Mouse (Mus musculus): Measurements from ENCODE around the gene Olfr548-ps1. TPM values are rescaled to one million over a fixed set of nuclear protein-coding genes. Genes with fewer than 3 reads are reported as not detected.

Gene Olfr548-ps1
- polyA plus RNA-seq, 1 experiment = not detected

DNA sequence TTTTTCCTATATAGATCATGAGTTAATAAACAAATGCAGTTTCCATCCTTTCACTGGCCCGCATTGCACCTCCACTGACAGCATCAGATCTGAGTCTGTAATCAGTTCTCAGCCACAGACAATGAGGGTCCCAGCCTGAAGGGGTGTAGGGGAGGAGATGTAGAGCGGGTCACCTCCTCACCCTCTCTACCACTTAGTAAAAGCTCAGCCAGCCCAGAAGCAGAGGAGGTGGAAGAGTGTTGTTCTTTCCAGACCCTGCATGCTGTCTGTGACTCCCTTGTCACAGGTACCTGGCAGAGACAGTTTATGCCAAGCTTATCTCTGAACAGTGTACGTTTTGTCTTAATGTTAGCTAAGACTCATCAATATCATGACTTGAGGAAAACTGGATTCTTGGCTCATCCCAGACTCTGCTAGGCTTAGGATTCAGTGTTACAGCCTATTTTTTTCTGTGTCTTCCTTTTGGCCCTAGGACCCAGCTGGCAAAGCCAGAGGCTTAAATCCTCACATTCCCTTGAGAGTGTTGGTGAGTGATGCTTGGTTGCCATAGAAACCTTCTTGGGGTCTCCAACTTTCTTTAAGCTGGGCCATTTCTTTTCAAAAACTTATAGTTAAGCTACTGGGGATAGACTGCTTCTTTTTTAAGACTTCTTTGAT, 32.6 kb downstream of the Olfr548-ps1 start:
- no peak for TF ChIP-seq POLR2A (IDR thresholded peaks at IDR 0.05; ENCODE audit: borderline replicate concordance, extremely low read depth, insufficient read depth, insufficient read length, poor library complexity, severe bottlenecking)
- no peak for TF ChIP-seq CTCF (IDR thresholded peaks at IDR 0.05; ENCODE audit: borderline replicate concordance, extremely low read depth, insufficient read depth, insufficient read length)
- peak; percentile 59 for DNase-seq (ENCODE audit: low read depth)

DNA sequence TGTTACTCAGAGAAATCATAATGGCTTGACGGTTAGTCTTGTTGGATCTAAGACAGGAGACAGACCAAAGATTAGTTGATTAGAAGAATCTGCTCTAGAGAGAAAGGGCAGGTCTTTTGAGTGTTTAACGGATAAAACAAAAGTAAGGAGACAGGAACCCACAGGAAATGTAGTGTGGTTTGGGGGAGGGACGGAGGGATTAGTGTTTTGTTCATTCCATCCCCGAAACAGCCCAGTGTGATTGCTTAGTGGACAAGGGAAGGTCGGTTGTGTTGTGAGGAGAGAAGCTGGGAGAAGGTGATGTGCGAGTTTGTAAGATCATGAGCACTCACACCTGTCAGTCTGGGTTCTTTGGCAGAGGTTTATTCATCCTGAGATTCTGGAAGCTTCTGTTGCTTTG, 35.3 kb downstream of the Olfr548-ps1 start:
- DNase-seq (ENCODE audit: low read depth) = no peak
- TF ChIP-seq POLR2A (IDR thresholded peaks at IDR 0.05; ENCODE audit: borderline replicate concordance, extremely low read depth, insufficient read depth, insufficient read length, poor library complexity, severe bottlenecking) (no peak), CTCF (IDR thresholded peaks at IDR 0.05; ENCODE audit: borderline replicate concordance, extremely low read depth, insufficient read depth, insufficient read length) (no peak)

DNA sequence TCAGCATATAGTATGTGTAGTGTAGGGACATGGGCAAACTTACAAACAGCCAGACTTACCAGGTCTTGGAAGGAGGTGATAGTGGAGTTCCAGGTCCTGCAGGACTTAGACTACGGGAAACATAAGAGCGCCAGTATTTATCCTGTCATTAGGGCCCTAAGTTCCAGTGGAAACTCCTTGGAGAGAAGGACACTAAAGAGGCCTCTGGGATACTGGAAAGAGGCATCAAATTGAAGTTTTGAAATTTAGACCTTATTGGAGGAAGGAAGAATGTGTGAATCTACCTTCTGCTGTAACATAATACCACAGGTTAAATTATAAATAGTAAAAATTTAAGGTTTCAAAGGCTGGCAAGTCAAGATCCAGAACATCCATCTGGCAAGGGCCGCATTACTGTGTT, 51.1 kb downstream of the Olfr548-ps1 start, which contains the start of gene Olfr551:
TSS of gene Olfr551 (minus strand) at position 101 of the 400 bp plus-strand sequence.
- TF ChIP-seq CTCF (IDR thresholded peaks at IDR 0.05; ENCODE audit: borderline replicate concordance, extremely low read depth, insufficient read depth, insufficient read length) = no peak
- no peak for TF ChIP-seq POLR2A (IDR thresholded peaks at IDR 0.05; ENCODE audit: borderline replicate concordance, extremely low read depth, insufficient read depth, insufficient read length, poor library complexity, severe bottlenecking)
- DNase-seq (ENCODE audit: low read depth) = no peak

Other genes starting within 250 kb of the Olfr548-ps1 start
- gene Rrm1, start 99.2 kb upstream of the Olfr548-ps1 start, polyA plus RNA-seq (2012; rRNA removed) = 46.1 and 54.4 TPM in 2 replicates
- not detected in 2 replicates for gene Olfr543, start 59.2 kb upstream of the Olfr548-ps1 start, polyA plus RNA-seq (2012; rRNA removed)
- gene Olfr544, start 52.6 kb upstream of the Olfr548-ps1 start, polyA plus RNA-seq (2012; rRNA removed) = not detected in 2 replicates
- not detected in 2 replicates for gene Olfr545, start 41.3 kb upstream of the Olfr548-ps1 start, polyA plus RNA-seq (2012; rRNA removed)
- not detected in 2 replicates for gene Olfr547, start 6.1 kb upstream of the Olfr548-ps1 start, polyA plus RNA-seq (2012; rRNA removed)
- not detected in 2 replicates for gene Olfr549, start 9.0 kb downstream of the Olfr548-ps1 start, polyA plus RNA-seq (2012; rRNA removed)
- 1.3 and 1.5 TPM in 2 replicates for gene Trim21, start 24.6 kb downstream of the Olfr548-ps1 start, polyA plus RNA-seq (2012; rRNA removed)
- gene Olfr550, start 30.5 kb downstream of the Olfr548-ps1 start, polyA plus RNA-seq (2012; rRNA removed) = not detected in 2 replicates
- gene Olfr551, start 51.0 kb downstream of the Olfr548-ps1 start, polyA plus RNA-seq (2012; rRNA removed) = not detected in 2 replicates
- not detected in 2 replicates for gene Olfr552, start 56.9 kb downstream of the Olfr548-ps1 start, polyA plus RNA-seq (2012; rRNA removed)
- not detected in 2 replicates for gene Olfr553, start 77.3 kb downstream of the Olfr548-ps1 start, polyA plus RNA-seq (2012; rRNA removed)
- not detected in 2 replicates for gene Olfr554, start 97.5 kb downstream of the Olfr548-ps1 start, polyA plus RNA-seq (2012; rRNA removed)
- not detected in 2 replicates for gene Olfr555, start 117.9 kb downstream of the Olfr548-ps1 start, polyA plus RNA-seq (2012; rRNA removed)
- not detected in 2 replicates for gene Olfr556, start 124.0 kb downstream of the Olfr548-ps1 start, polyA plus RNA-seq (2012; rRNA removed)
- gene Trim68, start 146.4 kb downstream of the Olfr548-ps1 start, polyA plus RNA-seq (2012; rRNA removed) = 11.1 and 14.2 TPM in 2 replicates
- not detected in 2 replicates for gene Olfr557, start 155.0 kb downstream of the Olfr548-ps1 start, polyA plus RNA-seq (2012; rRNA removed)
- gene Olfr558, start 161.3 kb downstream of the Olfr548-ps1 start, polyA plus RNA-seq (2012; rRNA removed) = 0.08 and 0.19 TPM in 2 replicates
- gene Olfr33, start 178.2 kb downstream of the Olfr548-ps1 start, polyA plus RNA-seq (2012; rRNA removed) = not detected in 2 replicates
- gene Olfr559, start 186.6 kb downstream of the Olfr548-ps1 start, polyA plus RNA-seq (2012; rRNA removed) = not detected in 2 replicates
- not detected in 2 replicates for gene Olfr560, start 218.5 kb downstream of the Olfr548-ps1 start, polyA plus RNA-seq (2012; rRNA removed)
- 0.15 and 0.18 TPM in 2 replicates for gene Olfr78, start 218.6 kb downstream of the Olfr548-ps1 start, polyA plus RNA-seq (2012; rRNA removed)
- not detected in 2 replicates for gene Olfr561, start 230.3 kb downstream of the Olfr548-ps1 start, polyA plus RNA-seq (2012; rRNA removed)